Mouse (Mus musculus) CD4-positive helper T cell, adult 2 months (primary cell): Measurements from ENCODE around the gene Nol3.
A peak's percentile ranks its signal among the peaks of the same experiment; 100 is the strongest.

Experiments
- DNase-seq: peaks from one replicate; pipeline ENCODE4 v3.0.0-alpha.2; 2012; ENCODE audit warnings: low read depth, missing footprints, low spot score

Nol3 gene

DNA sequence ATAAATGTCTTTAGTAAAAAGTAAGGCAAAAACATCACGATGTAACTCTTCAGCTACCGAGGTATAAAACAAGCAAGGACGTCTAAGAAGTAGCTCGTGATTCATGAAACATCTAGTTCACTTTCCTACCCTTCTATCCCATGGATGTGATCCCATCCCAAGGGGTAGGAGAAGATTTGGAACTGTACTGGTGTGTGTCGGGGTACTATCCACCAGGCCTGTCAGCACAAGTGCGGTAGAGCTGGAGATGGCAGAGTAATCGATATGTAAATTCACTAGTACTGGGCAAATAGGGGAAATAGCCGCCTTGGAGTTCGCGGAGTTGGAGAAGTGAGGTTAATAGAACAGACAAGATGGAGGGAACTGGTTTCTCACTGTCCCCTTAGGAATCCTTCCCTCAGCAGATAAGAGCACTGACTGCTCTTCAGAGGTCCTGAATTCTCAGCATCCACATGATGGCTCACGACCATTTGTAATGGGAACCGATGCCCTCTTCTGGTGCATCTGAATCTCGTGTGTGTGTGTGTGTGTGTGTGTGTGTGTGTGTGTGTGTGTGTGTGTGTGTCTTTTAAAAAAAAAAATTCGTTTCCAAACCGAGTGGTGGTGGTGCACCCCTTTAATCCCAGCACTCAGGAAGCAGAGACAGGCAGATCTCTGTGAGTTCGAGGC is 12.6 kb upstream of the Nol3 start:
- DNase-seq, result no peak

DNA sequence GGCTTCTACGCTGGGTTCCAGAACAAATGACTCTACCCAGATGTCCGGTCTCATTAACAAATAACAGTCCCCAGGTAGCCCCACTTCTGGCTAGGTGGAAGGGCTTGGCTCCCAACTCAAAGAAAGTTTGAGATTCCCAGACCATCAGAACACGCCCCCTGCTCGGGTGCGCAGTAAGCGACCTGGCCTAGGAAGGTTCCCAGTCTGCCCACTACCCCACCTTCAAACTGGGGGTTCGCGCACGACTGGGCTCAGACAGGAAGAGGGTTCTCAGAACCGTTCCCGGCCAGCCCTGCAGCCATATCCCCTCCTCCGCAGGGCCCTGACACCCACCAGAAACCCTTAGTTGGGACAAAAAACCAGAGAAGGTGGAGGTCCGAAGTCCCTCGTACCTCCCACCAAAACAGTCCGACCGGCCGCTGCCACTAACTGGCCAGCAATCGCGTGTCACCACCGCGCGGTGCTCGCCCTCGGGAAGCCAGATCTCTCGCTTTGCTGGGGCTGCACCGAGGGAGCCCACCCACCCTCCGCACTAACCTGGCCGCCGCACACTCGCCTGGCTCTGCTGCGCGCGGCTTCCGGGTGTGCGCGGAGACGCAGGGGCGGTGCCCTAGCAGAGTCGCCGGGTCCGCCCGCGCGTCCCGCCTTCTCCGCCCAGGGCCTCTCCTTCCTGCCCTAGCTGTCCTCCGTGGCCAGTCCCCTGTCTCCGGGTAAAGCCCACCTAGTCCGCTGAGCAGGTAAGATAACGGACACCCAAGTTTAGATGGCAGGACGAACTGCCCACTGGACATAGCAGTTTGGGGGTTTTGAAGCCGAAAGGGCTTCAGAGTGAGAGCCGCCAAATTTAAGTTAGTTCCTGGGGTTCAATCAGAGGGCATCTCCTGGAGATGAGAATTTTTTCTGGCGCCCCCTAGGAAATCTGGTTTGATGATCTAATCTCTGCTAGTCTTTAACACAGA is 11.6 kb upstream of the Nol3 start, which contains the start of the genes Tradd and Fbxl8:
Gene Tradd, minus strand, starts transcription at position 586 of the 959 bp plus-strand sequence.
Gene Fbxl8, plus strand, starts transcription at position 625 of the 959 bp plus-strand sequence.
- DNase-seq, result peak; percentile 85

DNA sequence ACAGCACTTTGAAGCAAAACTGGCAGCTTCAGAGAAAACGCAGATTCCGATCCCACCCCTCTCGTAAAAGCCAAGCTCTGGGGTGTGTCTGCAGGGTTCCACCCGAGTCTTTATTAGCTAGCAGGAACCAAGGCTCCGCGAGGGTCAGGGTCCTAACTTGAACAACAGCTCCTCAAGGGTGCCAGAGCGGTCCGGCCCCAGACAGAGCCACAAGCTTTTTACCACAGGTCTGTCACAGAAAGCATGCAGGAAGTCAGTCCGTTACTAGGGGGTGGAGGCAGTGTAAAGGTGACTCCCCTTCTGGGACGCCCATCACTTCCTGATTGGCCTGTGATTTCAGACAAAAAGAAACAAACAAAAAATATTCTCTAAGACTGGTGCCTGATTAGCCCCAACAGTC is 10.8 kb upstream of the Nol3 start:
- DNase-seq, result peak; percentile 86

DNA sequence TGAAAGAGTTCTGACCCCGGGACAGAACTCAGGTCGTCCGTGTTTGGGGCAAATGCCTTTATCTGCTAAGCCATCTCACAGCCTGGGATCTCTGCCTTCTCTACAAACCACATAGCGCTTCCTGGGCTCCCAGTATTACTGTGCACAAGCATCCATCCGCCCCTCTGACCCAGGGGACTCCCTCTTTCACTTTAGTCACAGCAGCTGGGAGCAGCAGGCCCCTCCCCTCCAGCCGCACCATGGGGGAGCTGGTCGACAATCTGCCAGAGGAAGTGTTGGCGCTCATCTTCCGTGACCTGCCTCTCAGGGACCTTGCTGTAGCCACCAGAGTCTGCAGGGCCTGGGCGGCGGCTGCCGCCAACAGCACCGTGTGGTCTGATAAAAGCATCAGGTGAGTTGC is 9.2 kb upstream of the Nol3 start:
- DNase-seq, result peak; percentile 79

DNA sequence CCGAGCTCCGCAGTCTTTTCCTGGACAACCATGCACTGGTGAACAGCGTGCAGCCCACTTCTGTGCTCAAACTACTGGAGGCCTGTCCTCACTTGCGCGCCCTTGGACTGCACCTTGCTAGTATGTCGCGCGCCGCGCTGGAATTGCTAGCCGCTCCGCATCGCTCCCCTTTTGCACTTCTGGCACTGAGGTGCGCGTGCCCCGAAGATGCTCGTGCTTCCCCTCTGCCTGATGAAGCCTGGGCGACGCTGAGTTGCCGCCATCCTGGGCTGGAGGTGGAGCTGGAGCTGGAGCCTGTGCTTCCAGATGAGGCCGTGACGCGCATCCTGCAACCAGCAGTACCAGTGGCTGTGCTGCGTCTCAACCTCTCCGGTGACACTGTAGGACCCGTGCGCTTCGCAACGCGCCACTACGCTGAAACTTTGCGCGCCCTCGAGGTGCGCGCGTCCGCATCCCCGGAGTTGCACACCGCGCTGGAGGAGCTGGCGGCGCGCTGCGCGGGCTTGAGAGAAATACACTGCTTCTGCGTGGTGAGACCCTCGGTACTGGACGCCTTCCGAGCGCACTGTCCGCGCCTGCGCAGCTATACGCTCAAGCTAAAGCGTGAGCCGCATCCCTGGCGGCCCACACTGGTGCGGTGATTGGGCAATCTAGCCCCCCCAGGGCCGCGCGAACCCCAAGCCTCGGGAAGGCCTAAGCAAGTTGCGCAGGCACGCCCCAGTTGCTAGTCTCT is 7.4 kb upstream of the Nol3 start:
- DNase-seq, result no peak

DNA sequence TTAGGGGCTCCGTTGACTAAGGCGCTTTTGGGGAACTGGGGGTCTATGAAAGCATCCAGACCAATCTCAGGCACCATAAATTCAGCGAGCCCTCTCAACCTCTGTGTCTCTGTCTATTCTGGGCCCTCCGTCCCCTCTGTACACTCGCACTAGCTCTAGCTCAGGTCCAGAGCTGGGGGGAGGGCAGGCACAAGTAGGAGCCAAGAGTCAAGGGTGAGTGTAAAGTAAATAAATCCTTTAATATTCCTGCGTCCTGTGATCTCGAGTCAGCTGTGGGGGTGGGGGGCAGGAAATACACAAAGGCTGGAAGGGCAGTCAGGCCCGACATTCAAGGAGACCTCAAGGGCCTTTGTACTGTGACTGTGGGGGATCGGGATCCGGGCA is 6.9 kb upstream of the Nol3 start:
- no peak for DNase-seq

DNA sequence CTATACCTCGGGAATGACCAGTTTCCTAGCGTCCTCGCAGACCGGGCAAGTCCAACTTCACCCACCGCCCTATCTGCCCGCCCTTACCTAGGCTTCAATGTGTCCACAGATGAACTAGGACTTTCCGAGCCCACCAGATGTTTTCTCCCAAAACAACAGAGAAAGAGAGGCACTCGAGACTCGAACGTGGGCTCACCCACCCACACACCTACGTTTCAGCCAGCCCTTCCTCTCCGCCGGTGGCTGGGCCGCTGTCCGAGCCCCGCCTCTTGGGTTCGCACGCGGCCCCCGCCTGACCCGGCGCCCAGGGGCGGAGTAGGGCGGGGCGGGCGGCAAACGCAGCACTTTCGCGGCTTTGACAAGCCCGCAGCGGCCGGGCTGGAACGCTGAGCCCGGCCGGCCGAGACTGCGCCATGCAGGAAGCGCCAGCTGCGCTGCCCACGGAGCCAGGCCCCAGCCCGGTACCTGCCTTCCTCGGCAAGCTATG is 6.4 kb upstream of the Nol3 start, which contains the start of gene Hsf4:
Gene Hsf4, plus strand, starts transcription at position 341 of the 487 bp plus-strand sequence.
- peak; percentile 52 for DNase-seq

DNA sequence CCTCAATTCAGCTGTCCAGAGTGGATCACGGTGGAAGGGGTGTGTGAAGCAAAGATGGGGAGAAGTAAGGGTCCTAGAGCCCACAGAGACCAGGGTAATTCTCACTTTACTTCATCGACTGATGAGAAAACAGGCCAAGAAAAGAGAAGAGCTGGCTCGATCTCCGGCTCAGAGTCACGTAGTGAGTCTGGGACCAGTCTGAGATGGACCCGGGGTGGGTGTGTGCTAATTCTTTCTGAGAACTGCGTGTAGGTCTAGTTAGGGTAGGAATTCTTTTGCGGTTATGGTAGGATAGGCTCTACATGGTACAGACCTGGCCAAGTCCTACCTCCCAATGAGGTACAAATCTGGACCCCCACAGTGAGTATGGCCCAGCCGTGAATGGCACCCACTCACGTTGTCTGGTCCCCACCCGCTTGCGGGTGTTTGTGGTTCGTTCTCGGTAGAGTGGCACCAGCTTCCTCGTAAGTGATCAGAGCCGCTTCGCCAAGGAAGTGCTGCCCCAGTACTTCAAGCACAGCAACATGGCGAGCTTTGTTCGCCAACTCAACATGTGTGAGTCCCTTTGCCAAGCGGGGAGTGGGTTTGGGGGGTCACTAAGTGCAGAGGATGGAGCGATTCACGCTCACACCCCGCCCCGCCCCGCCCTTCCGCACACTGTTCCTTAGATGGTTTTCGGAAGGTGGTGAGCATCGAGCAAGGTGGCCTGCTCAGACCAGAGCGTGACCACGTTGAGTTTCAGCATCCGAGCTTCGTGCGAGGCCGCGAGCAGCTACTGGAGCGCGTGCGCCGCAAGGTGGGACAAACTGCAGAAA is 5.6 kb upstream of the Nol3 start:
- no peak for DNase-seq

DNA sequence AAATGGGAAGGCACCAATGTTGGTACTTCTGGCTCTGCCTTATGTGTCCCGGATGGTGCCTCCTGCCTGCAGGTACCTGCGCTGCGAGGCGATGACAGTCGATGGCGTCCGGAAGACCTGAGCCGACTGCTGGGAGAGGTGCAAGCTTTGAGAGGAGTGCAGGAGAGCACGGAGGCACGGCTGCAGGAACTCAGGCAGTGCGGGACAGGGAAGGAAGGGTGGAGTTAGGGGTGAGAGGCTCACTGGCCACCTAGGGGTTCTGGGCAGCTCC is 5.1 kb upstream of the Nol3 start:
- DNase-seq, result no peak

DNA sequence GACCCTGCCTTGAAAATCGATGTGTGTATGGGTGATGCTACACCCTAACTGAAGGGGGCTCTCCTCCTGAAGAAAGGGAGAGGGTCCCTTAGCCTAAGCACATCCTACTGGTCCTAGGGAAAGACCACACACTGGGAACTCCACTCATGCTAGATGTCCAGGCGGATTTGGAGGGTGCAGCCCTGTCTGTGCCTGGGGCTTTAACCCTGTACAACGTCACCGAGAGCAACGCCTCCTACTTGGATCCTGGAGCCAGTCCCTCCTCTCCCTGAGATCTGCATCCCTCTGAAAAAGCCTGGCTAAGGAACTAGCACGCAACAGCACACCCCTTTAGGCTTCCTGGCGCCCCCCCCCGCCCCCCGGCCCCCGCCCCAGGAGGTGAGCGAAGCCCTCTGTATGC is 553 bp upstream of the Nol3 start:
- no peak for DNase-seq

DNA sequence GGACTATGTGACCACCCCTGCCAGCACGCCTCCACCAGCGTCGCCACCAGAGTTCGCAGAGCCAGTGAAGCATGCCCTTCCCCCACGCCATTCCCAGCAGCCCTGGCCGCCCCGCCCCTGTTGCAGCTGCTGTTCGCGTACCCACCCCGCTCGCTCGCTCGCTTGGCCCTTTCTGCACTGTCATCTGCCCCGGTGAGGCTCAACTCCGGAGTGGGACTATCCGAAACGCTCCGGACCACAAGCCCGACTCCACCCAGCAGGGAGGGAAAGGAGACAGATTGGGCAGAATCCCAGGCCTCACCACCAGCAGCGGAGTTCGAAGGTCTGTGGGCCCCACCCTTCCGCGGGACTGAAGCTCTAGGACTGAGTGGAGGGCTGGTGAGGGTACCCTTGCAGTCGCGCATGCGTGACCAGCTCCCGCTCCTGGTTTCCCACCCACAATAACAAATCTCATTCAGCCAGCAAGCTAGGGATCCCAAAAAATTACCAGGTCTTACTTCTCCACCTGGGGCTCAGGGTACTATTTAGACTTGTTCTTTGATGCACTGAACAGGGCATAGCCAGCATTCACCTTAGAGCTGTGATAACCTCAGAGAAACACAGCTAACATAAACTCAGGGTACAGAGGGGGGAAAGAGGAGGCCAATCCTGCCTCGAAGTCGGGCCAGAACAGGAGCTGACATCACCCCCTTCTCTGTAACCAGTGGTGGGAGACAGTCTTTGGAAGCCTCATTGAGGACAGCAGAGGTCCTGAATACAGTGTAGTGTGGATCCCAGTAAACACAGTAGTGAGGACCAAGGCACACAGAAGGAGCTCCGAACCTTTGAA is 566 bp downstream of the Nol3 start:
- no peak for DNase-seq

DNA sequence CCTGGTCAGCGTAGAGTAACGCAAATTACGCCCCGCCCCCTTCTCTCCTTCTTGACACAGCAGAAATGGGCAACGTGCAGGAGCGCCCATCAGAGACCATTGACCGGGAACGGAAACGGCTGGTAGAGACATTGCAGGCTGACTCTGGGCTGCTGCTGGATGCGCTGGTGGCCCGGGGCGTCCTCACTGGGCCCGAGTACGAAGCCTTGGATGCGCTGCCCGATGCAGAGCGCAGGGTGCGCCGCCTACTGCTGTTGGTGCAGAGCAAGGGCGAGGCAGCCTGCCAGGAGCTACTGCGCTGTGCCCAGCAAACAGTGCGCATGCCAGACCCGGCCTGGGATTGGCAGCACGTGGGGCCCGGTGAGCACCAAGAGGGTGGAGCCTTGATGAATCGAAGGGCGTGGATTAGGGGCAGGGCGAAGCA is 3.0 kb downstream of the Nol3 start:
- peak; percentile 75 for DNase-seq

DNA sequence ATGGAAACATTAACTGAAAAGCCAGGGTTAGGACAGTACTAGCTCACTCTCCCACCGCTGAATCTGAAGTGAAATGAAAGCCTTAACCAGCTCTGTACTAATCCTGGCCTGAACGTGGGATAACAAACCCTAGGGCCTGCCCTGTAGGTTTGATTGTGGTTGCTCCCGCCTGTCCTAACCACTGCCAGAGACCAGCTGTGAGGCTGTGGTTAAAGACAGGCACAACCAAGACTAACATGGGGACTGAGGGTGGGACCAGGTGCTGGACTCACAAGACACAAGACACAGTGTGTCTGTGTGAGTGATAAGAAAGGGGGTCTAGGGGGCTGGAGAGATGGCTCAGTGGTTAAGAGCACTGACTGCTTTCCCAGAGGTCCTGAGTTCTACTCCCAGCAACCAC is 4.6 kb downstream of the Nol3 start:
- DNase-seq, result no peak

DNA sequence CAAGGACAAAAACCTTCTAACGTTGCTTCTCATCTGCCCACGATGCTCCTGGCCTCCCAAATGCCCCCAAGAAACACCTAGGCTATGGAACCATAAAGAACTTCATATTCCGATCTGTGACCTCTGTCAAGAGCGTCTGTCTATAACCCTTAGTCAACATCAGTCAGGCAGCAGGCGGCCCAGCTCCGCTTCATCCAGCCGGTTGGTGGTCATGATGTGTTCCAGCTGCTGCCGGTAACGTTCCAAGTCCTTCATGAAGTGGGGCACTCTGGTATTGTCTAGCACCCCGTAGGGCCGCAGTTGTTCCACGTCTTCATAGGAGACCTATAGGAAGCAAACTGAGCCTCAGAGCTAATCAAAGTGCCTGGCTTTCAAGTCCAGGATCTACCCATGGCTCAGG is 5.9 kb downstream of the Nol3 start:
- DNase-seq, result no peak

DNA sequence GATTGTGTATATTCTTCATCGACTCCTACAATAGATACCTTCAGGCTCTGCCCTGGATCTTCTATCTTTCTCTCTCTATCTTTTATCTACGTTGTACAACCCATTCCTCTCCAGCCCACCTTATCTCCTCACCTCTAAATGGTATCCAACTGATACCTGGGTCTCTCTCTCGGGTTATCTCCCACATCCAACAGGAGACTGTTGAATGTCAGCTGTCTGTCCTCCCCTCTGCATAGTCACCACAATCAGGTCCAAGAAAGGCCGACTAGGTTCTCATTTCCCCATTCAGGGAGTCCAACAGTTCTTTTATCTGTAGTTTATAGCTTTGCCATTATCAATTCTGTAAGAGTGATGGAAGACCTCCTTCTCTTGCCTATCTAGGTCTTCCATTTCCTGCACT is 6.3 kb downstream of the Nol3 start:
- no peak for DNase-seq

DNA sequence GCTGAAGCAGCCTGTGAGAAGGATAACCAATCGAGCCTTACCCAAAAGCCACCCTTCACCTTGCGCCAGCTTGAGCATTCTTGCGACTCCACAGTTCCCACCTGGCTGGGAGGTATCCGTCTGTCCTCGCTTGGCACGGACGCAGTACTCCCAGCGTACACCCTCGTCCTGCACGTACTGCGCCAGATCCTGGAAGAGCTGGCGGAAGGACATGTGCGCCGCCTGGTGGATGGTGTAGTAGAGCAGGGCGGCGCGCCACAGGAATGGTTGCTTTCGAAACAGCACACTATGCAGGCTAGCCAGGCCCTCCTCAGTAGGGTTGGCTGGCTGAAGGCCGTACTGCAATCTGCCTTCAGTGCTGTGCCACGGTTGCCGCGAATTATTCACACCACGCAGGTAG is 7.1 kb downstream of the Nol3 start:
- DNase-seq, result peak; percentile 63

DNA sequence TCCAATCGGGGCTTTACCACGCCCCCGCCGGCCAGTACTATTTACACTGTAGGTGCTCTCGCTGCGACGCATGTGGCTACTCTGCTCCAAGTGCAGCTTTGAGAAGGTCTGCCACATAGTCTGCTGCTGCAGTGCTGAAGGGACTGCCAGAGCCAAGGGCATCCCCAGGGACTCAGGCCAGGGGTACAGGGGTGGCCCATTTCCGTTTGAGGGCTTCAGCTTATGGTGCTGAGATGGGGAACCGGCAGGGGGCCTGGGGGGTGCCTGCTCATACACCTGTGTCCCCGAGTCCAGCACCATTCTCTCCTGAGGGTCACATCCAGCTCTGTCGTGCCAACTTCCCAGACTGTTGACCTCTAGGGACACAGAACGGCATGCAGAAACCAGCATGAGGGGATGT is 9.6 kb downstream of the Nol3 start:
- no peak for DNase-seq

DNA sequence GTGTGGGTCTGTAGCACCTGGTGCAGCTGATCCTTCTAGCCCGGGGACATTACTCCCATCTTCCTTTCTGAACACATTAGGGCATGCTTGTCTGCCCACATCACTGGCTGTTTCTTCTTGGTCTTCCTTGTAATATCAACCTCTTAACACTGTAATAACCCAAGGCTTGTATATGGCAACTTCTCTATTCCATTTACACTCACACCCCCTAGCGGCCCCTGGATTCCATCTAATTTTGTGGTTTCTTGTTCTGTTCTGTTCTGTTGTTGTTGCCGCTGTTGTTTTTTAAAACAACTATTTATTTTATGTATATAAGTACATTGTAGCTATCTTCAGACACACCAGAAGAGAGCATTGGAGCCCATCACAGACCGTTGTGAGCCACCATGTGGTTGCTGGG is 11.0 kb downstream of the Nol3 start:
- no peak for DNase-seq

DNA sequence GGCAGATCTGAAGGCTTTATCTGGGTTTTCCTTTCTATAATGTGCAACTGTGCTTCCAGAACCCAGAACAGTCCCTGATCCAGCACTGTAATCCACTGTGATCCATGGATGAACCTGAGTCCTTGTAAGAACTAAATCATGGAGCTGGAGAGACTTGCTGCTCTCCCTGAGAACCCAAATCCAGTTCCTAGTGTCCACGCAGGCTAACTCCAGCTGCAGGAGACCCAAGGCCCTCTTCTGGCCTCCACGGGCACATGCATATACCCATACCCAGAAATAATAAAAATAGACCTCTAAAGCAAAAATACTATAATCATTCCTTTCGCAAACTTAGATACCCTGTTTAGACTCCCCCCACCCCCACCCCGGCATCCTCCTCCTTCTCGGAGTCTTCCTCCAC is 12.3 kb downstream of the Nol3 start:
- DNase-seq, result no peak

DNA sequence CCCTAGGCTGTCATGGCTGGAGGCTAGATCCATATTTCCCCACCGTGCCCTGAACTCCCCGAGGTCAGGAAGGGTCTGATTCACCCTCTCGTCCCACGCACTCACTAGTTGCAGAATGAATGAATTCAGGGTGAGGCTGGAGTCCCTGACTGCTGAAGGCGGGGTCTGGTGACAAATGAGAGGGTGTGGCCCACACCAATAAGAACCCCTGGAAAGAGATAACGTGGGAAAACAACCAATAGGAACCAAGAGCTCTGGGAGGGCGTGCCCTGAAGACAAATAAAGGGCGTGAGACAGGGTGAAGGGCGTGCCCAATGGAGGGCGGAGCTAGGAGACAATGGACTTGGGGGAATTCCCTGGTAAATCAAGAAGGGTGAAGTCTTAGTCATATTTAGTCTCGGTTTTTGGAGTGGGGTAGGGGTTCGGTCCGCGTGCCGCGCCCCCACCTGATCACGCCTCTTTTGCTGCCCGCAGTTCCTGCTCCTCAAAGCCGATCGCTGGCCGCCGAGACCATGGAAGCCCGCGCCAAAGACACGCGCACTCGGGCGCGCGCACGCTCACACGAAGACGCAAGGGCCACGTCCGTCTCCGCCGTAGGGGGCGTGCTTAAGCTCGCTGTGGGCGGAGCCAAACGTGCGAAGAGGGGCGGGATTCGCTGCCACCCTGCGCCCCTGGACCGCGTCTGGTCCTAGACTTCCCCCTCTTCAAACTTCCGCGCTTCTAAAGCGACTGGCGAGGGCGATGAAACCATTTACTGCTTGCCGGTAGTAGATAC is 13.2 kb downstream of the Nol3 start:
- peak; percentile 96 for DNase-seq
